Mouse (Mus musculus) frontal cortex, adult 2 months (tissue): ENCODE data around the gene Apbb1ip. TPM values are rescaled to one million over a fixed set of nuclear protein-coding genes. Genes with fewer than 3 reads are reported as not detected.

Source experiments
- polyA plus RNA-seq: library from polyadenylated mRNA; depleted of rRNA; stranded (reverse); fragments of >200 nt; gene quantifications from 2 replicates; pipeline ENCODE4 v1.2.3, GENCODE M21; 2012; rRNA removed

Apbb1ip gene
- polyA plus RNA-seq, 1 experiment = 3.8 TPM

Other genes starting within 250 kb of the Apbb1ip start
- gene Gad2, start 151.9 kb upstream of the Apbb1ip start, polyA plus RNA-seq = 87.9 and 93.6 TPM in 2 replicates
- 20.9 and 22.7 TPM in 2 replicates for gene Pdss1, start 121.4 kb downstream of the Apbb1ip start, polyA plus RNA-seq